Mouse (Mus musculus): ENCODE data around the gene Slc22a5. TPM values are rescaled to one million over a fixed set of nuclear protein-coding genes. Genes with fewer than 3 reads are reported as not detected.

The Slc22a5 gene
- polyA plus RNA-seq, 1 experiment from 2014 or later, result 11.1 TPM

DNA sequence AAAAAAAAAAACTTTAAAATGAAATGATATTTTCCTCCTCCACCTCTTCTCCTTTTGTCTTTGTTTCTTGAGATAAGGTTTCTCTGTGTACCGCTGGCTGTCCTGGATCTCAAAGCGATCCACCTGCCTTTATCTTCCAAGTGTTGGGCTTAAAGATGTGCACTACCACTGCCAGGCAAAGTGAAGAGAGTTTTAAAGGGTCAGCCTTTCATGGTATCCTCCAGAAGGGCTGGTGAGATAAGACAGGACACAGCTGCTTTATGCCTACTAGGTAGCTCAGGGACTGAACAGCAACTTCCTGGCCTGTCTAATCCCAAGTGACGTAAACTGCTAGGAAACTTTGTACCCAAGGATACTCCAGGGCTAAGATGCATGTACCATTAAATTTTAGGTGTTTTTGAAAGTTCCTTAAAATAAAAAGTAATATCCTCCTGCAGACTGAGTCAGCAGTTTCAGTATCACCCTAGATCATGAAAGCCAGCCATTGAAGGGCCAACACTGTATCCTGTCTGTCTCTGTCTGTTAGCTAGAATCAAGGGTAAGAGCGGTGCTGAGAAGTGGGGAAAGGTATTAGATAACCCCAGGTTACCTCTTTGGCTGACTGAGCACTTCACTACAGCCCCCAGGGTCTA lies 56.0 kb downstream of the Slc22a5 start:
- WGBS, result 91% methylated on average over 4 of the region's 4 CpGs

DNA sequence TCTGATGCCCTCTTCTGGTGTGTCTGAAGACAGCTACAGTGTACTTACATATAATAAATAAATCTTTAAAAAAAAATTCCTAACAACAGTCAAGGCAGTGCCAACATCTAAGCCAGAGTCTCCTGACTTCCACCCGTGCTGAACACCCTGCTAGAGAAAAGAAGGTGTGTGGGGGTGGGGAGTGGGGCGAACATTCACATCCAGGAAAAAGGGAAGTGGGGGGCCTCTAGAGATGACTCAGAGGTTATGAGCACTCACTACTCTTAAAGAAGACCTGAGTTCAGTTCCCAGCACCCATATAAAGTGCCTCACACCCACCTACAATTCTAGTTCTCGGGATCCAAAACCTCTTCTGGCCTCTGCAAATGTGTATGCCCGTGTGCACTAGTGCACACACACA lies 66.1 kb downstream of the Slc22a5 start:
- Histone ChIP-seq H3K9ac (ENCODE audit: low read depth, low read length) (no peak overlapping the region), H3K4me1 (ENCODE audit: control insufficient read depth, insufficient read depth, low read depth, low read length) (no peaks in the 10 kb centered on the region), H3K9me3 (ENCODE audit: control insufficient read depth, low read length) (peaks cover 2% of the 10 kb centered on the region; the same call in 1 of the 2 replicates), H3K4me3 (ENCODE audit: low read length) (no peak overlapping the region), H3K27ac (ENCODE audit: low read depth, low read length) (no peak overlapping the region), H3K36me3 (ENCODE audit: control insufficient read depth, insufficient read depth, low read length) (no peaks in the 10 kb centered on the region), H3K4me2 (ENCODE audit: low read length) (no peak overlapping the region), H3K27me3 (replicated peaks; ENCODE audit: control insufficient read depth, insufficient read depth, low read length) (no peaks in the 10 kb centered on the region)
- no peak for ATAC-seq
- 91% methylated on average over 4 of the region's 4 CpGs for WGBS

More for the DNA sequence above, 56.0 kb downstream of the Slc22a5 start:
- Histone ChIP-seq H3K27ac (ENCODE audit: low read depth, low read length) (no peak overlapping the region), H3K4me2 (ENCODE audit: low read length) (no peak overlapping the region), H3K4me1 (ENCODE audit: control insufficient read depth, insufficient read depth, low read depth, low read length) (no peaks in the 10 kb centered on the region), H3K27me3 (replicated peaks; ENCODE audit: control insufficient read depth, insufficient read depth, low read length) (no peaks in the 10 kb centered on the region), H3K9ac (ENCODE audit: low read depth, low read length) (no peak overlapping the region), H3K36me3 (ENCODE audit: control insufficient read depth, insufficient read depth, low read length) (no peaks in the 10 kb centered on the region), H3K9me3 (ENCODE audit: control insufficient read depth, low read length) (no peaks in the 10 kb centered on the region), H3K4me3 (ENCODE audit: low read length) (no peak overlapping the region)
- no peak for ATAC-seq

DNA sequence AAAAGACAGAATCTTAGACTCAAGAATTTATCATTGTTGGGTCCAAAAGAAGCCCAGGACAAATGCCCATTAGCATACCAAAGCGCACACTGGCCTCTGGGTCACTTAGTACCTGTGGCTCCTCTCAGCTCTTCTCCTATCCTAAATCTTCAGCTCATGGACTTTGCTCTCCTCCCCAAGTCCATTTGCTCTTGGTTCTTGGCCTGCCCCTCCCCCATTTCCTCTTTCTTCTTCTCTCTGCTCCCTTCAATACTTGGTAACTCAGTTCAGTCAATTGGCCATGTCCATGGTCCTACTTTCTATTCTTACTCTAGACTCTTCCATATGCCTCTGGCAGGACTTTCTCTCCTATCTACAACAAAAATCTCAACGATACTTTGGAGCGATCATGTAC lies 69.5 kb downstream of the Slc22a5 start:
- WGBS, result 98% methylated on average over 3 of the region's 3 CpGs
- Histone ChIP-seq H3K4me1 (ENCODE audit: control insufficient read depth, insufficient read depth, low read depth, low read length) (no peaks in the 10 kb centered on the region), H3K9ac (ENCODE audit: low read depth, low read length) (no peak overlapping the region), H3K27ac (ENCODE audit: low read depth, low read length) (no peak overlapping the region), H3K4me2 (ENCODE audit: low read length) (no peak overlapping the region), H3K9me3 (ENCODE audit: control insufficient read depth, low read length) (no peaks in the 10 kb centered on the region), H3K27me3 (replicated peaks; ENCODE audit: control insufficient read depth, insufficient read depth, low read length) (no peaks in the 10 kb centered on the region), H3K4me3 (ENCODE audit: low read length) (no peak overlapping the region), H3K36me3 (ENCODE audit: control insufficient read depth, insufficient read depth, low read length) (no peaks in the 10 kb centered on the region)
- ATAC-seq, result no peak

DNA sequence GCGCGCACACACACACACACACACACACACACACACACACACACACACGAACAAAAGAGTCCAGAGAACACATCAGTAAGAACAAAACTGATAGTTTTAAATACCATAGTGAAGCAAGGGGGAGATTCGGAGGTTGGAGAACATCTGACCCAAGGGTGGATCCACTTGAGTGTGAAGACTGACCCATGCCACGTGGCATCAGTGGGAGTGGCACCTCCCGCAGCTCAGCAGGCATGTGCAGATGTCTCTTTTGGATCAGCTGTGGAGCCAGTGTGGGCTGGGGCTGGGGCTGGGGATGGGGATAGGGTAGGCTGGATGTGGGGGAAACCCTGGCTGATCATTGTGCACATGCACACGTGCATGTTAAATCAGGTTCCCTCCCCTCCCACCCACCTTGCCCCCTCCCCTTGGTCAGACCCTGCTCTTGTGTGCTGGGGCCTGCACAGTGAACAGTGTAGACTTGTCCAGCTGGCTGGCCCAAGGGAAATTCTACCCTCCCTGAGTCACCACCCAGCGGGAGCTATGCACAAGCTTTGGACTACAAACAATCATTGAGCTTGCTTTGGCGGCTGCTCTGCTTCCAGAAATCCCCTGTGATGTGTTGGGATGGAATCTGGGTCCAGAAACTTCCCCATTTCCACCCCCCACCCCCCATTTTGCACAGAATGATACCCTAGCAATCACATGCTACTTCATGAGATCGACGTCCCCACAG lies 70.1 kb downstream of the Slc22a5 start:
- no peak overlapping the region for H3K4me3 ChIP-seq (ENCODE audit: low read length)
- H3K9ac ChIP-seq (ENCODE audit: low read depth, low read length), result no peak overlapping the region
- H3K4me1 ChIP-seq (ENCODE audit: control insufficient read depth, insufficient read depth, low read depth, low read length), result no peaks in the 10 kb centered on the region
- no peak overlapping the region for H3K4me2 ChIP-seq (ENCODE audit: low read length)
- H3K27ac ChIP-seq (ENCODE audit: low read depth, low read length), result no peak overlapping the region
- 83% methylated on average over 11 of the region's 11 CpGs for WGBS
- no peaks in the 10 kb centered on the region for H3K27me3 ChIP-seq (replicated peaks; ENCODE audit: control insufficient read depth, insufficient read depth, low read length)
- no peak for ATAC-seq
- H3K36me3 ChIP-seq (ENCODE audit: control insufficient read depth, insufficient read depth, low read length), result no peaks in the 10 kb centered on the region
- no peaks in the 10 kb centered on the region for H3K9me3 ChIP-seq (ENCODE audit: control insufficient read depth, low read length)

DNA sequence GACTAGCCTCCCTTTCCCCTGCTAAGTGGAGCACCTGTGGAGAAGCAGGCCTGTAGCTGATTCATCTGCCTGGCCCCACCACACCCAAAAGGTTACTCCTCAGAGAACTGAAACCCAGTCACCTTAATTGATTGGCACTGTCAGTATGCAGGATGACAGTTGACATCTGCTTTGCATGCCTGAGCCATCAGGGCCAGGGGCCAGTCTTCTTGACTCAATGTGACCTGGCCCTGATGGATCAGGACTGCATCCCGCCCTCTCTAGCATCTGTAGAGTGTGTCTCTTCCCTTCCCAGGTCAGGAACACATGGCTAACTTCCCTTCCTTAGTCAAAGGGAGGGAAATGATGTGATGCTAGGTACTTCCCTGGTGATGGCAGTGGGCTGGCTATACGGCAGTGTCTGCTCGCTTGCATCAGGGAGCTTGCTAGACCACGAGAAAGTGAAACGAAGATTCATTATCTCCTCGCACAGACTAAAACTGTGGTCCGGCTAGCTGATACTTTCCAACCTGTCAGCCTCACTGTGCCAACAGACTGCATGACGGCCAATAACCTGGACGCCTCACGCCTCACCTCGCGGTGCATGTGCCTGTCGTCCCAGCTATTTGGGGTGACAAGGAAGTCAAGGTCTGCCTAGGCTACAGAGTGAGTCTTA lies 70.8 kb downstream of the Slc22a5 start:
- Histone ChIP-seq H3K4me3 (ENCODE audit: low read length) (no peak overlapping the region), H3K4me2 (ENCODE audit: low read length) (no peak overlapping the region), H3K27ac (ENCODE audit: low read depth, low read length) (no peak overlapping the region), H3K4me1 (ENCODE audit: control insufficient read depth, insufficient read depth, low read depth, low read length) (no peaks in the 10 kb centered on the region), H3K9me3 (ENCODE audit: control insufficient read depth, low read length) (no peaks in the 10 kb centered on the region), H3K27me3 (replicated peaks; ENCODE audit: control insufficient read depth, insufficient read depth, low read length) (no peaks in the 10 kb centered on the region), H3K36me3 (ENCODE audit: control insufficient read depth, insufficient read depth, low read length) (no peaks in the 10 kb centered on the region), H3K9ac (ENCODE audit: low read depth, low read length) (no peak overlapping the region)
- 93% methylated on average over 13 of the region's 13 CpGs for WGBS
- ATAC-seq, result no peak

DNA sequence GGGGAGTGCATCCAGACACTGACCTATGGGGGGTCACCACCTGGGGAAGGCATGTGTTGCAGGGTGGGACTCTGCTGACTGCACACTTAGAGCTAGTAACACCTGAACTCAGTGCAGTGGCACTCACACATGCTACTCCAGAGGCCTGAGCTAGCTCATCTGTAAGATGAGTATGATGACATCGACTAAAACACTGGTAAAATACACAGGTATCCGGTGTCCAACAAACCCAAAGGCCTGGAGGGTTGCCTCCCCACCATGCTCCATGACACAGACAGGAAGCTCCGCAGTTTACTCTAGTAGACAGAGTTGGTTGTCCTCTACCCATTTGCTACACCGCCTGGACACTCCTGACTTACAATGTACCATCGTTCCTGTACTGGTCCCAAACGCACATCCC lies 71.9 kb downstream of the Slc22a5 start:
- no peak overlapping the region for H3K9ac ChIP-seq (ENCODE audit: low read depth, low read length)
- no peaks in the 10 kb centered on the region for H3K27me3 ChIP-seq (replicated peaks; ENCODE audit: control insufficient read depth, insufficient read depth, low read length)
- no peak overlapping the region for H3K4me3 ChIP-seq (ENCODE audit: low read length)
- H3K9me3 ChIP-seq (ENCODE audit: control insufficient read depth, low read length), result no peaks in the 10 kb centered on the region
- no peaks in the 10 kb centered on the region for H3K36me3 ChIP-seq (ENCODE audit: control insufficient read depth, insufficient read depth, low read length)
- H3K4me2 ChIP-seq (ENCODE audit: low read length), result no peak overlapping the region
- 96% methylated on average over 6 of the region's 6 CpGs for WGBS
- no peaks in the 10 kb centered on the region for H3K4me1 ChIP-seq (ENCODE audit: control insufficient read depth, insufficient read depth, low read depth, low read length)
- H3K27ac ChIP-seq (ENCODE audit: low read depth, low read length), result no peak overlapping the region
- no peak for ATAC-seq

DNA sequence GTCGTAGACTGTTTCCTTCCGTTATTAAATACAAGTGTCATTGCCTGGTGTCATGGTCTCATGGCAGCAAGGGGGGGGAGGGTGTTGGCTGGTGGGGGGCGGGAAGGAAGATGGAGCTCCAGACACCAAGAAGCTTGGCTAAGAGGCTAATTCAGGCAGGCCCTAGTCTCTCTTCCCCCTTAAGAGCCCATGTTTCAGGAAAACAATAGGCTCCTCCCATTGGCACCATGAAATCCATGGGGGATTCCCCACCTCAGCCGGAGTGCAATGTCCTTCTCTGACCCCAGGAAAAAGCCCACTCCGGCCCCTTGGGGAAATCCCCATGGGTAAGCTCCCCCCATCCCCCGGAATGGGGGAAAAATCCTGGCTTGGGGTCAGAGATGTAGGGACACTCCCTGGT lies 72.7 kb downstream of the Slc22a5 start:
- no peak for ATAC-seq
- Histone ChIP-seq H3K4me3 (ENCODE audit: low read length) (no peak overlapping the region), H3K9me3 (ENCODE audit: control insufficient read depth, low read length) (no peaks in the 10 kb centered on the region), H3K9ac (ENCODE audit: low read depth, low read length) (no peak overlapping the region), H3K4me1 (ENCODE audit: control insufficient read depth, insufficient read depth, low read depth, low read length) (no peaks in the 10 kb centered on the region), H3K4me2 (ENCODE audit: low read length) (no peak overlapping the region), H3K27ac (ENCODE audit: low read depth, low read length) (no peak overlapping the region), H3K36me3 (ENCODE audit: control insufficient read depth, insufficient read depth, low read length) (no peaks in the 10 kb centered on the region), H3K27me3 (replicated peaks; ENCODE audit: control insufficient read depth, insufficient read depth, low read length) (no peaks in the 10 kb centered on the region)
- WGBS, result 64% methylated on average over 6 of the region's 6 CpGs

DNA sequence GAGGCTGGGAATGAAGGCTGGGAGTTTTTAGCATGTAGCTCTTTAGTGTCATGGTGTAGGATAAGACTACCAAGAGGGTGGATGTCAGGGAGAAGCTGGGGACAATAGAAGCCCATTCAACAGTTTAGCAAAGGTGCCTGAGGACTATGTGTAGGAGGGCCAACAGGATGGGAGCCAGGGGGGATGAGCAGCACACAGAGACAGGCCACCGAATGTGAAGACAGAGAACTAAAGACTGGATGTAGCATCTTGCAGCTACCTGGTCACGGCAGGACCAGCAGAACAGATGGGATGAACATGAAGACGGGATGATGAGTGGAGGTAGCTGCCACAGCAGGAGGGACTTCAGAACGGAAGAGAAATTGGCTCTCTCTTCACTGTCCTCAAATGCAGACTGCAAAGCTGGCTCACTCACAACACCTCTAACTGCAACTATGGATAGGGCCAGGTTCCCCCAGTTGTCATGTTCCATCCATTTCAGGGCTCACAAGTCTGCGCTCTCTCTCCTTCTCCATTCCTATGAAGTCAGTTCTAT lies 74.6 kb downstream of the Slc22a5 start:
- H3K9me3 ChIP-seq (ENCODE audit: control insufficient read depth, low read length), result no peaks in the 10 kb centered on the region
- 94% methylated on average over 5 of the region's 5 CpGs for WGBS
- no peaks in the 10 kb centered on the region for H3K27me3 ChIP-seq (replicated peaks; ENCODE audit: control insufficient read depth, insufficient read depth, low read length)
- no peak overlapping the region for H3K9ac ChIP-seq (ENCODE audit: low read depth, low read length)
- no peak for ATAC-seq
- no peak overlapping the region for H3K27ac ChIP-seq (ENCODE audit: low read depth, low read length)
- no peaks in the 10 kb centered on the region for H3K4me1 ChIP-seq (ENCODE audit: control insufficient read depth, insufficient read depth, low read depth, low read length)
- H3K4me2 ChIP-seq (ENCODE audit: low read length), result no peak overlapping the region
- no peak overlapping the region for H3K4me3 ChIP-seq (ENCODE audit: low read length)
- H3K36me3 ChIP-seq (ENCODE audit: control insufficient read depth, insufficient read depth, low read length), result no peaks in the 10 kb centered on the region

DNA sequence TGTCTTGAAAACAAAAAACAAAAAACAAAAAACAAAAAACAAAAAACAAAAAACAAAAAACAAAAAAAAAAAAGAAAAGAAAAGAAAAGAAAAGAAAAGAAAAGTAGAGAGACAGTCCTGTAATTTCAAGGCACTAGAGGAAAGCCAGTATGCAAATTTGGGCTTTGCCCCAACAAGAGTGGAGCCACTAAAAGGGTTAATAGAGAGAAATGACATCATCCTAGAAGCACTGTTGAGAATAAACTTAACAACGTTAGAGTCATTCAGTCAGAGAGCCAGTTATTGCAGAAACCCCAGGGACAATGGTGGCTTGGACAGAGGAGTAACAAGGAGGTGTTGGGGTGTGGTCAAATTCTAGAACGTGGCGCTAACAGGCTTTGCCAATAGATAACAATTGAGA lies 76.7 kb downstream of the Slc22a5 start:
- ATAC-seq, result no peak
- H3K4me2 ChIP-seq (ENCODE audit: low read length), result no peak overlapping the region
- no peaks in the 10 kb centered on the region for H3K4me1 ChIP-seq (ENCODE audit: control insufficient read depth, insufficient read depth, low read depth, low read length)
- H3K9me3 ChIP-seq (ENCODE audit: control insufficient read depth, low read length), result no peaks in the 10 kb centered on the region
- 64% methylated on average over 3 of the region's 3 CpGs for WGBS
- H3K9ac ChIP-seq (ENCODE audit: low read depth, low read length), result no peak overlapping the region
- H3K27me3 ChIP-seq (replicated peaks; ENCODE audit: control insufficient read depth, insufficient read depth, low read length), result no peaks in the 10 kb centered on the region
- no peak overlapping the region for H3K4me3 ChIP-seq (ENCODE audit: low read length)
- no peak overlapping the region for H3K27ac ChIP-seq (ENCODE audit: low read depth, low read length)
- no peaks in the 10 kb centered on the region for H3K36me3 ChIP-seq (ENCODE audit: control insufficient read depth, insufficient read depth, low read length)
